Mouse (Mus musculus) heart, embryonic 14.5 days (tissue): Measurements from ENCODE around the gene Irs3. TPM values are rescaled to one million over a fixed set of nuclear protein-coding genes. Genes with fewer than 3 reads are reported as not detected.

Experiments used
- ATAC-seq: fragments of 200-750 bp; cut with Nextera tagmentation; 2 replicates; pipeline ENCODE4 v1.8.0; 2017; ENCODE audit warnings: low read depth, moderate TSS enrichment; ENCODE audit not compliant: insufficient number of reproducible peaks, insufficient read depth, low FRiP score
- H3K27ac ChIP-seq, 2 experiments: fragments of 200-500 bp in 1 of 2; fragments of 300-500 bp in 1 of 2; sonication (generic) in 1 of 2; replicated peaks in 1 of 2; 2 replicates each; pipeline ENCODE4 v1.5.1; 2012 to 2014; ENCODE audit warnings: low read depth in 2 of 2, low read length in 2 of 2, control low read depth in 1 of 2, mild to moderate bottlenecking in 1 of 2, mixed read lengths in 1 of 2; ENCODE audit not compliant: control insufficient read depth in 1 of 2, insufficient read depth in 1 of 2
- H3K27me3 ChIP-seq: fragments of 300-500 bp; sonication (generic); 2 replicates; pipeline ENCODE4 v1.6.1; 2014; ENCODE audit warnings: mild to moderate bottlenecking, low read length, control low read depth; ENCODE audit not compliant: control insufficient read depth, insufficient read depth
- H3K36me3 ChIP-seq: fragments of 300-500 bp; sonication (generic); 2 replicates; pipeline ENCODE4 v1.6.1; 2014; ENCODE audit warnings: mild to moderate bottlenecking, control low read depth, low read length, mixed read lengths; ENCODE audit not compliant: control insufficient read depth, insufficient read depth
- H3K4me1 ChIP-seq, 2 experiments: fragments of 200-500 bp in 1 of 2; fragments of 300-500 bp in 1 of 2; sonication (generic) in 1 of 2; 2 replicates each; pipeline ENCODE4 v1.6.1; 2012 to 2014; ENCODE audit warnings: low read length in 2 of 2, control low read depth in 1 of 2, mixed read lengths in 1 of 2; ENCODE audit not compliant: control insufficient read depth in 2 of 2, insufficient read depth in 2 of 2
- H3K4me2 ChIP-seq: fragments of 300-500 bp; sonication (generic); 2 replicates; pipeline ENCODE4 v1.6.1; 2014; ENCODE audit warnings: mild to moderate bottlenecking, low read length
- H3K4me3 ChIP-seq, 2 experiments: fragments of 200-500 bp in 1 of 2; fragments of 300-500 bp in 1 of 2; sonication (generic) in 1 of 2; 2 replicates each; pipeline ENCODE4 v1.5.1; 2012 to 2014; ENCODE audit warnings: low read length in 2 of 2, mild to moderate bottlenecking in 2 of 2, control low read depth in 1 of 2, low read depth in 1 of 2, moderate library complexity in 1 of 2; ENCODE audit not compliant: control insufficient read depth in 1 of 2, insufficient read depth in 1 of 2
- H3K9ac ChIP-seq: fragments of 300-500 bp; sonication (generic); 2 replicates; pipeline ENCODE4 v1.6.1; 2014; ENCODE audit warnings: mild to moderate bottlenecking, low read length
- H3K9me3 ChIP-seq: fragments of 300-500 bp; sonication (generic); 2 replicates; pipeline ENCODE4 v1.6.1; 2016; ENCODE audit warnings: low read length, control low read depth; ENCODE audit not compliant: control insufficient read depth
- WGBS: fragments of 180-500 bp; shearing (Covaris S2); extraction: QIAGEN DNeasy Blood & Tissue Kit; methylation state at CpG from one replicate; pipeline ENCODE4 v1.1.7; 2014; 5-methylcytosine and 5-hydroxymethylcytosine counted together
- polyA plus RNA-seq: library from polyadenylated mRNA; unstranded; fragments of >200 nt; fragmentation: Nextera tagmentation; extraction: Ambion mirVana; gene quantifications from 2 replicates; pipeline ENCODE4 v1.2.1, GENCODE M21; 2014

The Irs3 gene
- polyA plus RNA-seq, 1 experiment from 2014 or later = 0.11 TPM

DNA sequence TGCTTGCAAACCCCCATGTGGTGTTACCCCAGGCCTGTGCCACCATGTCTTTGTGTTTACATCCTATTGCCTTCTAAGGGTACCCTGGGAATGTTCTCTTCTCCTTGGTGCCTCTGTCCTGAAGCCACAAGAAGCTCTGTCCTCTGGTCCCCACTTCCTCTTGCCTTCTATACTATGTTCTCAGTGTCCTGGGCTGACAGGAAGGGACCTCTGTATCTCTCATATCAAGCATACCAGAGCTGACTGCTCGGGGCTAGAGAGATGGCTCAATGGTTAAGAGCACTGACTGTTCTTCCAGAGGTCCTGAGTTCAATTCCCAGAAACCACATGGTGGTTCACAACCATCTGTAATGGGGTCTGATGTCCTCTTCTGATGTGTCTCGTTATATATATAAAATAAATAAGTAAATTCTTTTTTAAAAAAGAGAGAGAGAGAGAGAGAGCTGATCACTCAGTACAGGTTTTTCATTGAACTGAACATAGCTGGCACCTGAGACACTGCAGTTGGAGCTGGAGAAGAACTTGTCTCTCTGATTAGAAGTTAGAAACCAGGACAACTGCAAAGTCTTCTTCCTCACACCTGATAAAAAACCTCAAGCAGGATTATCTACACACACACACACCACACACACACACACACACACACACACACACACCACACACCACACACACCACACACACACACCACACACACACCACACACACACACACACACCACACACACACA lies 47.3 kb downstream of the Irs3 start:
- Histone ChIP-seq H3K36me3 (peaks cover 7% of the 10 kb centered on the region; the same call in 1 of the 2 replicates), H3K4me2 (no peak overlapping the region), H3K27me3 (no peaks in the 10 kb centered on the region), H3K4me3 (no peak overlapping the region), H3K4me1 (peaks cover 9 to 20% of the 10 kb centered on the region in 2 experiments), H3K9ac (no peak overlapping the region), H3K27ac (no peak overlapping the region), H3K9me3 (no peaks in the 10 kb centered on the region)
- WGBS = 59% methylated on average over 2 of the region's 2 CpGs
- no peak for ATAC-seq

DNA sequence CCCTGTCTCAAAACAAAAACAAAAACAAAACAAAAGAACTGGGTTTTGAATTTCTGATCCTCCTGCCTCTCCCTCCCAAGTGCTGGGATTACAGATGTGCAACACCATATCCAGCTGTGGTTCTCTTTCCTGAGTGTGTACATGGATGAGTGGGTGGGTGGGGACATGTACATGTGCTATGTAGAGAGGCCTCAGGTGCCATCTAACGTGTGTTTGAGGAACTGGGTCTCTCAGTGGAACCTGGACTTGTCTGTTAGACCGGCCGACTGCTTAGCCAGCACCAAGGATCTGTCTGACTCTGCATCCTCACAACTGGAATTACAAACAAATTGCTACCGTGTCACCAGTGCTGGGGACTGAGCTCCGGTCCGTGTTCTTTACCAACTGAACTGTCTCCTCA lies 47.9 kb downstream of the Irs3 start:
- 94% methylated on average over 6 of the region's 6 CpGs for WGBS
- Histone ChIP-seq H3K9ac (no peak overlapping the region), H3K4me2 (no peak overlapping the region), H3K4me3 (no peak overlapping the region), H3K4me1 (peaks cover 8 to 14% of the 10 kb centered on the region in 2 experiments), H3K9me3 (no peaks in the 10 kb centered on the region), H3K27me3 (no peaks in the 10 kb centered on the region), H3K36me3 (peaks cover 7% of the 10 kb centered on the region; the same call in 1 of the 2 replicates), H3K27ac (no peak overlapping the region)
- ATAC-seq = no peak

DNA sequence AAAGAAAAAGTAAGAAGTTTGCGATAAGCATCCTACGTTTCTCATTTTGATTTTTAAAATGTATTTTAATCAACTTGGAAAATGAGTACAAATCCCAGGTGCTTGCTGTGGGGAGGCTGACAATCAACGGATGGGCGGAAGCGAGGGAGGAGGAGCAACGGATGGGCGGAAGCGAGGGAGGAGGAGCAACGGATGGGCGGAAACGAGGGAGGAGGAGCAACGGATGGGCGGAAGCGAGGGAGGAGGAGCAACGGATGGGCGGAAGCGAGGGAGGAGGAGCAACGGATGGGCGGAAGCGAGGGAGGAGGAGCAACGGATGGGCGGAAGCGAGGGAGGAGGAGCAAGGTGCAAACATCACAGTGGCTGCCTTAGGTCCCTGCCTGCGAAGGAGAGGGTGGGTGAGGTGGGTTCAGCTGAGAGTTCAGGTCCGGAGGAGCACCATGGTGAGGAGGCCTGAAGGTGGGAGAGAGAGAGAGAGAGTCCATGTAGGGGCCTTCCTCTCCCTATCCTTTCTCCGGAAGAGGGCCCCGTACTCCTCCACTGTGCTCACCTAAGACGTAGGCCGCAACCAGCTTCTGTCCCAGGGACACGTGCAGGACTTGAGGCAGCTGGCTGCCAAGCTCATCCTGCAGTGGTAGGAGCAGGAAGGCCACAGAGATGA lies 48.8 kb downstream of the Irs3 start:
- Histone ChIP-seq H3K4me3 (no peak overlapping the region), H3K27ac (no peak overlapping the region)
- ATAC-seq = no peak

DNA sequence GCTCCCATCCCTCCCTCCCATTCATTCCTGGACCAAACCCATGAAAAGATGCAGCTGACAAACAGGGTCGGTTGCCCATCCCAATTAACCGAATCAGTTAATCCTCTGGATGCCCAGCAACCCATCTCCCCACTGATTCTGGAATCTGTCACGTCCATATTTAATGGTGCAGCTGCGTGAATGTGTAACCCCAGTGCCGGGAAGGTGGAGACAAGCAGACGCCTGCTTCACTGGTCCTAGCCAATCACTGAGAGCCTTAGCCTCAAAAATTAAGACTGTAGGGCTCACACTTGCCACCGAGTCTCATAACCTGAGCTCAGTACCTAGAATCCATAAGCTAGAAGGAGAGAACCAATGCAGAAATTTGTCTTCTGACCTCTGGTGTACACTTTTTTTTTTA lies 49.6 kb downstream of the Irs3 start:
- no peak overlapping the region for H3K4me2 ChIP-seq
- no peaks in the 10 kb centered on the region for H3K9me3 ChIP-seq
- H3K27ac ChIP-seq = no peak overlapping the region
- no peaks in the 10 kb centered on the region for H3K27me3 ChIP-seq
- peaks cover 7% of the 10 kb centered on the region; the same call in 1 of the 2 replicates for H3K36me3 ChIP-seq
- 85% methylated on average over 7 of the region's 7 CpGs for WGBS
- H3K9ac ChIP-seq = no peak overlapping the region
- peaks cover 5 to 10% of the 10 kb centered on the region in 2 experiments for H3K4me1 ChIP-seq
- no peak for ATAC-seq
- no peak overlapping the region for H3K4me3 ChIP-seq

More for the DNA sequence above, 48.8 kb downstream of the Irs3 start:
- 38% methylated on average over 28 of the region's 30 CpGs for WGBS
- Histone ChIP-seq H3K27me3 (no peaks in the 10 kb centered on the region), H3K9me3 (no peaks in the 10 kb centered on the region), H3K4me1 (peaks cover 5 to 10% of the 10 kb centered on the region in 2 experiments), H3K4me2 (no peak overlapping the region), H3K36me3 (peaks cover 7% of the 10 kb centered on the region; the same call in 1 of the 2 replicates), H3K9ac (no peak overlapping the region)

Other genes starting within 250 kb of the Irs3 start
- gene Zan, start 168.7 kb downstream of the Irs3 start, polyA plus RNA-seq = 0.11 and 0.16 TPM in 2 replicates
- gene Pop7, start 143.2 kb downstream of the Irs3 start, polyA plus RNA-seq = 44.3 and 49.8 TPM in 2 replicates
- gene Gigyf1, start 127.2 kb downstream of the Irs3 start, polyA plus RNA-seq = 8.7 and 9.6 TPM in 2 replicates
- gene Epo, start 112.5 kb downstream of the Irs3 start, polyA plus RNA-seq = not detected in 2 replicates
- 296 and 340 TPM in 2 replicates for gene Gnb2, start 112.2 kb downstream of the Irs3 start, polyA plus RNA-seq
- 0.31 TPM in 1 of 2 replicates, not detected in the other for gene Actl6b, start 92.2 kb downstream of the Irs3 start, polyA plus RNA-seq
- 0.11 and 0.20 TPM in 2 replicates for gene Tfr2, start 75.9 kb downstream of the Irs3 start, polyA plus RNA-seq
- 22.7 and 23.1 TPM in 2 replicates for gene Mospd3, start 44.7 kb downstream of the Irs3 start, polyA plus RNA-seq
- 121 and 123 TPM in 2 replicates for gene Pcolce, start 31.9 kb downstream of the Irs3 start, polyA plus RNA-seq
- gene Fbxo24, start 16.7 kb downstream of the Irs3 start, polyA plus RNA-seq = 0.20 TPM in 1 of 2 replicates, not detected in the other
- gene Lrch4, start 16.6 kb downstream of the Irs3 start, polyA plus RNA-seq = 22.7 and 23.9 TPM in 2 replicates
- gene Gm20605, start 16.5 kb downstream of the Irs3 start, polyA plus RNA-seq = 5.2 and 5.6 TPM in 2 replicates
- gene Sap25, start 4.4 kb downstream of the Irs3 start, polyA plus RNA-seq = 4.3 and 4.6 TPM in 2 replicates
- 10.7 and 12.1 TPM in 2 replicates for gene Agfg2, start 39.0 kb upstream of the Irs3 start, polyA plus RNA-seq
- 0.57 and 1.00 TPM in 2 replicates for gene Nyap1, start 95.9 kb upstream of the Irs3 start, polyA plus RNA-seq
- 144 and 147 TPM in 2 replicates for gene Tsc22d4, start 100.0 kb upstream of the Irs3 start, polyA plus RNA-seq
- gene Ppp1r35, start 133.1 kb upstream of the Irs3 start, polyA plus RNA-seq = 29.8 and 36.7 TPM in 2 replicates
- 7.9 and 9.2 TPM in 2 replicates for gene Mepce, start 141.9 kb upstream of the Irs3 start, polyA plus RNA-seq
- gene Zcwpw1, start 142.1 kb upstream of the Irs3 start, polyA plus RNA-seq = 7.3 and 7.6 TPM in 2 replicates
- 3.2 and 3.8 TPM in 2 replicates for gene Pilra, start 190.6 kb upstream of the Irs3 start, polyA plus RNA-seq
- gene Pilrb1, start 212.4 kb upstream of the Irs3 start, polyA plus RNA-seq = 0.44 and 0.68 TPM in 2 replicates
- 2.6 and 2.7 TPM in 2 replicates for gene Pilrb2, start 226.1 kb upstream of the Irs3 start, polyA plus RNA-seq